In genomic region chr9:58654494-58654893, GRCm38 (mm10) we compare ENCODE assay signal across 20 mouse cellular contexts.
DNase-seq lines count a peak whose midpoint lies in the region; ATAC-seq and TF ChIP-seq lines count a peak whose summit lies in the region.
"Had no signal": no experiment of that assay in that cellular context is flagged by ENCODE, and none has a peak within 500 bp of the region (broad histone marks: within the 10 kb centered on the region; RNA-seq: fewer than 3 reads in every experiment).

No protein-coding gene starts in this region.

- no peak for TF ChIP-seq POLR2A in kidney, adult 2 months (IDR thresholded peaks at IDR 0.05; ENCODE audit: low read depth, low read length)

- TF ChIP-seq CTCF in kidney, adult 2 months (conservative IDR thresholded peaks at IDR 0.05; ENCODE audit: insufficient read depth, insufficient read length, low read depth, low read length): no peak

- H3K4me3 ChIP-seq in kidney, adult 2 months (ENCODE audit: insufficient read depth, low read depth, low read length): no peak overlapping the region
- no peak overlapping the region; the same call in 1 of the 2 replicates for H3K4me3 ChIP-seq in liver, embryonic 13.5 days (replicated peaks)
- H3K4me3 ChIP-seq in liver, embryonic 11.5 days (ENCODE audit: low read depth, low read length): no peak overlapping the region
- no peak overlapping the region for H3K4me3 ChIP-seq in liver, embryonic 15.5 days (replicated peaks)
- H3K4me3 ChIP-seq in stomach, embryonic 14.5 days (ENCODE audit: low read depth, low read length): no peak overlapping the region
- H3K4me3 ChIP-seq: forebrain, embryonic 15.5 days; left cerebral cortex, adult 2 months; neural tube, embryonic 15.5 days had no signal

- peak; percentile 36 for DNase-seq in kidney, adult 2 months
- no peak for DNase-seq in kidney, adult 11 months
- no peak for DNase-seq in liver, embryonic 13.5 days
- no peak for DNase-seq in liver, embryonic 11.5 days (ENCODE audit: low spot score)
- no peak for DNase-seq in urinary bladder, adult 2 months (ENCODE audit: low spot score)
- no peak for DNase-seq in heart, postnatal 4 days
- DNase-seq: adrenal gland, postnatal 14 days; cerebellum, adult 9-10 months; gastrocnemius, postnatal 10 days; thymus, postnatal 25 days had no signal

- no peak overlapping the region; the same call in 1 of the 2 replicates for H3K27ac ChIP-seq in kidney, adult 2 months (ENCODE audit: insufficient read depth, low read depth, low read length)
- peak overlapping the region; percentile 69 for H3K27ac ChIP-seq in liver, embryonic 13.5 days
- no peak overlapping the region for H3K27ac ChIP-seq in liver, embryonic 11.5 days (ENCODE audit: low read depth, low read length)
- H3K27ac ChIP-seq in liver, embryonic 15.5 days (replicated peaks): peak overlapping the region; percentile 54
- no peak overlapping the region for H3K27ac ChIP-seq in stomach, embryonic 14.5 days (ENCODE audit: low read length)
- H3K27ac ChIP-seq: forebrain, embryonic 15.5 days; hindbrain, postnatal 0 days; left cerebral cortex, adult 2 months; neural tube, embryonic 15.5 days had no signal

- H3K27me3 ChIP-seq in kidney, adult 2 months (replicated peaks; ENCODE audit: control insufficient read depth, insufficient read depth, low read length): no peaks in the 10 kb centered on the region
- H3K27me3 ChIP-seq in liver, embryonic 13.5 days: no peaks in the 10 kb centered on the region
- no peaks in the 10 kb centered on the region for H3K27me3 ChIP-seq in liver, embryonic 11.5 days (replicated peaks; ENCODE audit: control insufficient read depth, insufficient read depth, low read length)
- H3K27me3 ChIP-seq in liver, embryonic 15.5 days: no peaks in the 10 kb centered on the region
- H3K27me3 ChIP-seq in stomach, embryonic 14.5 days (ENCODE audit: control insufficient read depth, insufficient read depth, low read length): no peaks in the 10 kb centered on the region
- H3K27me3 ChIP-seq: forebrain, embryonic 15.5 days; neural tube, embryonic 15.5 days had no signal

- 50% methylated on average over 4 of the region's 4 CpGs for WGBS in kidney, adult 2 months
- WGBS in liver, embryonic 13.5 days (ENCODE audit: insufficient replicate concordance): 60% methylated on average over 4 of the region's 4 CpGs
- 75% methylated on average over 4 of the region's 4 CpGs for WGBS in liver, embryonic 11.5 days
- 57% methylated on average over 4 of the region's 4 CpGs for WGBS in liver, embryonic 15.5 days (ENCODE audit: insufficient replicate concordance)
- WGBS in stomach, embryonic 14.5 days: 61% methylated on average over 4 of the region's 4 CpGs

- peak overlapping the region; percentile 41 for H3K4me2 ChIP-seq in liver, embryonic 13.5 days
- H3K4me2 ChIP-seq in liver, embryonic 11.5 days: no peak overlapping the region
- H3K4me2 ChIP-seq in liver, embryonic 15.5 days: peak overlapping the region; percentile 44
- H3K4me2 ChIP-seq in stomach, embryonic 14.5 days (replicated peaks; ENCODE audit: low read depth, low read length): no peak overlapping the region
- H3K4me2 ChIP-seq: forebrain, embryonic 15.5 days; heart, embryonic 11.5 days; midbrain, embryonic 11.5 days; neural tube, embryonic 15.5 days had no signal

- ATAC-seq in liver, embryonic 13.5 days (ENCODE audit: low read depth): no peak
- ATAC-seq in liver, embryonic 11.5 days (replicated peaks; ENCODE audit: low FRiP score): no peak
- ATAC-seq in liver, embryonic 15.5 days (ENCODE audit: insufficient read depth): no peak
- peak; percentile 69; the same call in 1 of the 2 replicates for ATAC-seq in stomach, embryonic 14.5 days (ENCODE audit: insufficient number of reproducible peaks, insufficient read depth, low FRiP score, low read depth)
- ATAC-seq: CD4-positive, CD25-positive, alpha-beta regulatory T cell, adult 4 months; forebrain, embryonic 15.5 days; hindbrain, postnatal 0 days; intestine, embryonic 16.5 days had no signal

- H3K9ac ChIP-seq in liver, embryonic 13.5 days: peak overlapping the region; percentile 33; the same call in 1 of the 2 replicates
- H3K9ac ChIP-seq in liver, embryonic 11.5 days (ENCODE audit: low read depth, low read length): no peak overlapping the region
- no peak overlapping the region for H3K9ac ChIP-seq in liver, embryonic 15.5 days
- H3K9ac ChIP-seq in stomach, embryonic 14.5 days (replicated peaks; ENCODE audit: low read depth, low read length): no peak overlapping the region
- H3K9ac ChIP-seq: forebrain, embryonic 15.5 days; neural tube, embryonic 15.5 days had no signal

- no peaks in the 10 kb centered on the region for H3K9me3 ChIP-seq in liver, embryonic 13.5 days (replicated peaks)
- no peaks in the 10 kb centered on the region for H3K9me3 ChIP-seq in liver, embryonic 11.5 days (ENCODE audit: control insufficient read depth, low read length)
- H3K9me3 ChIP-seq in liver, embryonic 15.5 days (replicated peaks): no peaks in the 10 kb centered on the region
- H3K9me3 ChIP-seq in stomach, embryonic 14.5 days (ENCODE audit: control insufficient read depth, low read depth, low read length): no peaks in the 10 kb centered on the region
- H3K9me3 ChIP-seq: forebrain, embryonic 15.5 days; neural tube, embryonic 15.5 days had no signal

- H3K4me1 ChIP-seq in kidney, adult 2 months (ENCODE audit: control insufficient read depth, insufficient read depth, low read length): peaks cover 11% of the 10 kb centered on the region
- H3K4me1 ChIP-seq in liver, embryonic 13.5 days (replicated peaks): peaks cover 67% of the 10 kb centered on the region
- H3K4me1 ChIP-seq in liver, embryonic 11.5 days (replicated peaks; ENCODE audit: control insufficient read depth, insufficient read depth, low read length): peaks cover 36% of the 10 kb centered on the region
- peaks cover 65% of the 10 kb centered on the region for H3K4me1 ChIP-seq in liver, embryonic 15.5 days (replicated peaks)
- no peaks in the 10 kb centered on the region for H3K4me1 ChIP-seq in stomach, embryonic 14.5 days (ENCODE audit: control insufficient read depth, insufficient read depth, low read length)
- H3K4me1 ChIP-seq: forebrain, embryonic 15.5 days; neural tube, embryonic 15.5 days had no signal

- H3K36me3 ChIP-seq in kidney, adult 2 months (ENCODE audit: control insufficient read depth, insufficient read depth, low read length): no peaks in the 10 kb centered on the region
- H3K36me3 ChIP-seq in liver, embryonic 13.5 days: peaks cover 56% of the 10 kb centered on the region
- peaks cover 7% of the 10 kb centered on the region for H3K36me3 ChIP-seq in liver, embryonic 11.5 days (ENCODE audit: control insufficient read depth, insufficient read depth, low read length)
- peaks cover 74% of the 10 kb centered on the region for H3K36me3 ChIP-seq in liver, embryonic 15.5 days (replicated peaks)
- H3K36me3 ChIP-seq in stomach, embryonic 14.5 days (ENCODE audit: control insufficient read depth, insufficient read depth, low read length): peaks cover 14% of the 10 kb centered on the region; the same call in 1 of the 2 replicates
- H3K36me3 ChIP-seq: forebrain, embryonic 15.5 days had no signal

Comparison
In these comparisons a context has a peak if more than half of its experiments do, and no peak if none do; other contexts are left out.
1. H3K27ac ChIP-seq: peak in liver, embryonic 13.5 days (single experiment) and liver, embryonic 15.5 days (single experiment); none in kidney, adult 2 months (single experiment), liver, embryonic 11.5 days (single experiment) and stomach, embryonic 14.5 days (single experiment).
2. H3K4me2 ChIP-seq: peak in liver, embryonic 13.5 days (single experiment) and liver, embryonic 15.5 days (single experiment); none in liver, embryonic 11.5 days (single experiment) and stomach, embryonic 14.5 days (single experiment).